Mouse (Mus musculus) adrenal gland, adult 8-10 months (tissue): ENCODE data around the gene Gm47959. TPM values are rescaled to one million over a fixed set of nuclear protein-coding genes. Genes with fewer than 3 reads are reported as not detected.
"Not testable (repeated sequence)": the region's sequence is repeated elsewhere in the genome, so short reads cannot be mapped to it uniquely, and the experiment has no call there.

Source experiments
- DNase-seq: peaks from one replicate; pipeline ENCODE4 v3.0.0; 2022
- total RNA-seq, 4 experiments: library from RNA; stranded (reverse); gene quantifications; 2 replicates each; pipeline ENCODE4 v1.2.4; 2022

Gm47959 gene
- total RNA-seq = not detected

GRCm38 (mm10) chr1:83000306-83000705 lies at the start of gene Gm47959:
Gene Gm47959 (plus strand): TSS chr1:83000548.
- DNase-seq = not testable (repeated sequence)

GRCm38 (mm10) chr1:82955913-82956312 lies 44.4 kb upstream of the Gm47959 start, which contains the start of gene Gm7544:
Gene Gm7544 (minus strand): TSS chr1:82956013.
- DNase-seq = not testable (repeated sequence)

- no peak for DNase-seq
Observed at GRCm38 (mm10) chr1:82959870-82960385, 40.4 kb upstream of the Gm47959 start, which contains the start of gene Gm47955. Gene Gm47955 (plus strand): TSS chr1:82960286.

GRCm38 (mm10) chr1:82966413-82966812 lies 33.9 kb upstream of the Gm47959 start:
- DNase-seq = no peak

GRCm38 (mm10) chr1:82972046-82972445 lies 28.3 kb upstream of the Gm47959 start:
- DNase-seq = peak; percentile 38

GRCm38 (mm10) chr1:82973244-82973643 lies 27.1 kb upstream of the Gm47959 start:
- no peak for DNase-seq

GRCm38 (mm10) chr1:82973901-82974300 lies 26.4 kb upstream of the Gm47959 start:
- DNase-seq = no peak

- DNase-seq = no peak
Observed at GRCm38 (mm10) chr1:82974342-82974741, 26.0 kb upstream of the Gm47959 start.

GRCm38 (mm10) chr1:82975750-82976149 lies 24.6 kb upstream of the Gm47959 start:
- DNase-seq = no peak

- DNase-seq = no peak
Observed at GRCm38 (mm10) chr1:82977840-82978239, 22.5 kb upstream of the Gm47959 start.

- DNase-seq = no peak
Observed at GRCm38 (mm10) chr1:82986738-82987137, 13.6 kb upstream of the Gm47959 start.

- DNase-seq = no peak
Observed at GRCm38 (mm10) chr1:82987530-82988198, 12.7 kb upstream of the Gm47959 start.

GRCm38 (mm10) chr1:82991062-82991461 lies 9.3 kb upstream of the Gm47959 start:
- DNase-seq = no peak

GRCm38 (mm10) chr1:82991596-82991995 lies 8.8 kb upstream of the Gm47959 start:
- DNase-seq = no peak

GRCm38 (mm10) chr1:82992093-82992492 lies 8.3 kb upstream of the Gm47959 start:
- no peak for DNase-seq

- no peak for DNase-seq
Observed at GRCm38 (mm10) chr1:82993947-82994346, 6.4 kb upstream of the Gm47959 start.

- DNase-seq = no peak
Observed at GRCm38 (mm10) chr1:83006218-83007179, 6.2 kb downstream of the Gm47959 start.

- no peak for DNase-seq
Observed at GRCm38 (mm10) chr1:83007471-83007870, 7.1 kb downstream of the Gm47959 start.

GRCm38 (mm10) chr1:83014477-83014876 lies 14.1 kb downstream of the Gm47959 start:
- DNase-seq = no peak

- no peak for DNase-seq
Observed at GRCm38 (mm10) chr1:83015329-83015879, 15.1 kb downstream of the Gm47959 start.

- DNase-seq = no peak
Observed at GRCm38 (mm10) chr1:83016556-83016955, 16.2 kb downstream of the Gm47959 start.

GRCm38 (mm10) chr1:83031950-83032349 lies 31.6 kb downstream of the Gm47959 start:
- no peak for DNase-seq

- DNase-seq = no peak
Observed at GRCm38 (mm10) chr1:83032508-83032907, 32.2 kb downstream of the Gm47959 start.
